Mouse (Mus musculus) kidney, postnatal 36 days (tissue): ENCODE results near the gene Rbpj.
A peak's percentile ranks its signal among the peaks of the same experiment; 100 is the strongest.

Source experiments
- DNase-seq, 2 experiments: peaks; one replicate each; pipeline ENCODE4 v3.0.0; 2021 to 2022; ENCODE audit warnings: mixed read lengths in 2 of 2

Rbpj gene

GRCm38 (mm10) chr5:53465883-53466282 lies at the start of gene Rbpj:
Gene Rbpj (plus strand): TSS chr5:53466152.
- no peak for DNase-seq

GRCm38 (mm10) chr5:53420777-53421176 lies 45.2 kb upstream of the Rbpj start:
- no peak for DNase-seq

- DNase-seq, result no peak
These were observed 44.7 kb upstream of the Rbpj start for GRCm38 (mm10) chr5:53421291-53421690.

GRCm38 (mm10) chr5:53427411-53427810 lies 38.5 kb upstream of the Rbpj start:
- no peak for DNase-seq

GRCm38 (mm10) chr5:53429683-53430477 lies 36.1 kb upstream of the Rbpj start:
- peak in 1 of 2 experiments; percentile 48 for DNase-seq

GRCm38 (mm10) chr5:53432451-53432850 lies 33.5 kb upstream of the Rbpj start:
- no peak for DNase-seq

GRCm38 (mm10) chr5:53436905-53437632 lies 28.9 kb upstream of the Rbpj start:
- no peak for DNase-seq

- DNase-seq, result no peak
These were observed 28.2 kb upstream of the Rbpj start for GRCm38 (mm10) chr5:53437767-53438166.

- no peak for DNase-seq
These were observed 27.7 kb upstream of the Rbpj start for GRCm38 (mm10) chr5:53438268-53438667.

GRCm38 (mm10) chr5:53439655-53440054 lies 26.3 kb upstream of the Rbpj start:
- DNase-seq, result no peak

GRCm38 (mm10) chr5:53444030-53444429 lies 21.9 kb upstream of the Rbpj start:
- peak; percentile 67 to 77 for DNase-seq

GRCm38 (mm10) chr5:53450945-53451344 lies 15.0 kb upstream of the Rbpj start:
- DNase-seq, result no peak

- DNase-seq, result no peak
These were observed 14.1 kb upstream of the Rbpj start for GRCm38 (mm10) chr5:53451829-53452228.

- DNase-seq, result no peak
These were observed 13.0 kb upstream of the Rbpj start for GRCm38 (mm10) chr5:53452920-53453319.

GRCm38 (mm10) chr5:53454706-53455105 lies 11.2 kb upstream of the Rbpj start:
- no peak for DNase-seq

GRCm38 (mm10) chr5:53455459-53455858 lies 10.5 kb upstream of the Rbpj start:
- DNase-seq, result no peak

GRCm38 (mm10) chr5:53460196-53460595 lies 5.8 kb upstream of the Rbpj start:
- no peak for DNase-seq

- DNase-seq, result no peak
These were observed 2.6 kb upstream of the Rbpj start for GRCm38 (mm10) chr5:53463098-53464018.

GRCm38 (mm10) chr5:53466422-53467333 lies 726 bp downstream of the Rbpj start:
- DNase-seq, result no peak

- DNase-seq, result no peak
These were observed 1.6 kb downstream of the Rbpj start for GRCm38 (mm10) chr5:53467602-53468001.

- no peak for DNase-seq
These were observed 2.4 kb downstream of the Rbpj start for GRCm38 (mm10) chr5:53468366-53468765.
